Mouse (Mus musculus) MEL (cell line): ENCODE data around the gene Gm8251. TPM values are rescaled to one million over a fixed set of nuclear protein-coding genes. Genes with fewer than 3 reads are reported as not detected.

ENCODE experiments used
- DNase-seq: peaks from one replicate; pipeline ENCODE4 v3.0.0; 2011; ENCODE audit warnings: low read depth, low spot score
- H3K27ac ChIP-seq: 2 replicates; pipeline ENCODE4 v1.5.1; 2012; ENCODE audit warnings: low read depth, mild to moderate bottlenecking, control low read depth, low read length, moderate library complexity; ENCODE audit not compliant: control insufficient read depth
- H3K27me3 ChIP-seq, 2 experiments: fragments of 150-350 bp in 1 of 2; sonication (generic) in 1 of 2; 2 replicates each; pipeline ENCODE4 v1.6.1; 2012; ENCODE audit warnings: low read length in 2 of 2, mild to moderate bottlenecking in 2 of 2, improper control_type of control experiment in 1 of 2, moderate library complexity in 1 of 2; ENCODE audit not compliant: insufficient read depth in 2 of 2, control insufficient read depth in 1 of 2
- H3K36me3 ChIP-seq, 2 experiments: 2 replicates each; pipeline ENCODE4 v1.6.1; 2012 to 2014; ENCODE audit warnings: low read length in 2 of 2, improper control_type of control experiment in 1 of 2, inconsistent platforms in 1 of 2, mild to moderate bottlenecking in 1 of 2; ENCODE audit not compliant: insufficient read depth in 2 of 2, control insufficient read depth in 1 of 2
- H3K4me1 ChIP-seq, 2 experiments: fragments of 150-350 bp in 1 of 2; sonication (generic) in 1 of 2; 2 replicates each; pipeline ENCODE4 v1.6.1; 2012; ENCODE audit warnings: low read length in 2 of 2, improper control_type of control experiment in 1 of 2, mild to moderate bottlenecking in 1 of 2; ENCODE audit not compliant: insufficient read depth in 2 of 2, control insufficient read depth in 1 of 2
- H3K4me3 ChIP-seq, 2 experiments: fragments of 150-350 bp in 1 of 2; sonication (generic) in 1 of 2; 2 replicates each; pipeline ENCODE4 v1.5.1; 2012; ENCODE audit warnings: low read depth in 2 of 2, low read length in 2 of 2, mild to moderate bottlenecking in 2 of 2, moderate library complexity in 2 of 2, control low read depth in 1 of 2, improper control_type of control experiment in 1 of 2; ENCODE audit not compliant: control insufficient read depth in 1 of 2, insufficient read depth in 1 of 2
- H3K79me2 ChIP-seq: 2 replicates; pipeline ENCODE4 v1.6.1; 2012; ENCODE audit warnings: mild to moderate bottlenecking, low read length, moderate library complexity; ENCODE audit not compliant: control insufficient read depth, poor library complexity, insufficient read depth
- H3K9ac ChIP-seq: 2 replicates; pipeline ENCODE4 v1.6.1; 2012; ENCODE audit warnings: low read depth, mild to moderate bottlenecking, control low read depth, low read length, moderate library complexity; ENCODE audit not compliant: control insufficient read depth, poor library complexity, severe bottlenecking
- H3K9me3 ChIP-seq: fragments of 150-350 bp; sonication (generic); replicated peaks from 2 replicates; pipeline ENCODE4 v1.6.1; 2012; ENCODE audit warnings: mild to moderate bottlenecking, low read length, improper control_type of control experiment, moderate library complexity; ENCODE audit not compliant: insufficient read depth
- BHLHE40 ChIP-seq: IDR thresholded peaks from 2 replicates; pipeline ENCODE4 v1.6.1; 2012; ENCODE audit warnings: low read depth, mild to moderate bottlenecking, inconsistent platforms, low read length, improper control_type of control experiment, borderline replicate concordance
- CHD1 ChIP-seq: IDR thresholded peaks from 2 replicates; pipeline ENCODE4 v1.6.1; 2012; ENCODE audit warnings: low read depth, mild to moderate bottlenecking, inconsistent platforms, low read length, improper control_type of control experiment
- CHD2 ChIP-seq: IDR thresholded peaks from 2 replicates; pipeline ENCODE4 v1.6.1; 2011; ENCODE audit warnings: low read length, improper control_type of control experiment
- E2F4 ChIP-seq: IDR thresholded peaks from 2 replicates; pipeline ENCODE4 v1.6.1; 2011; ENCODE audit warnings: low read depth, low read length, improper control_type of control experiment, borderline replicate concordance
- ELF1 ChIP-seq: IDR thresholded peaks from 2 replicates; pipeline ENCODE4 v1.6.1; 2014; ENCODE audit warnings: low read depth, mild to moderate bottlenecking, inconsistent platforms, low read length, improper control_type of control experiment, moderate library complexity
- EP300 ChIP-seq, 2 experiments: IDR thresholded peaks; 2 replicates each; pipeline ENCODE4 v1.6.1; 2011; ENCODE audit warnings: improper control_type of control experiment in 2 of 2, low read length in 2 of 2, low read depth in 1 of 2, mild to moderate bottlenecking in 1 of 2
- ETS1 ChIP-seq: IDR thresholded peaks from 2 replicates; pipeline ENCODE4 v1.6.1; 2012; ENCODE audit warnings: low read depth, mild to moderate bottlenecking, inconsistent platforms, low read length, improper control_type of control experiment, moderate library complexity
- GABPA ChIP-seq: IDR thresholded peaks from 2 replicates; pipeline ENCODE4 v1.6.1; 2012; ENCODE audit warnings: low read depth, mild to moderate bottlenecking, inconsistent platforms, low read length, improper control_type of control experiment, moderate library complexity
- HCFC1 ChIP-seq: IDR thresholded peaks from 2 replicates; pipeline ENCODE4 v1.6.1; 2012; ENCODE audit warnings: low read depth, mild to moderate bottlenecking, inconsistent platforms, low read length, improper control_type of control experiment, moderate library complexity
- JUND ChIP-seq: IDR thresholded peaks from 2 replicates; pipeline ENCODE4 v1.6.1; 2011; ENCODE audit warnings: low read depth, mild to moderate bottlenecking, improper control_type of control experiment, low read length
- KAT2A ChIP-seq: conservative IDR thresholded peaks from 2 replicates; pipeline ENCODE4 v1.6.1; 2012; ENCODE audit warnings: low read depth, low read length, improper control_type of control experiment, inconsistent platforms
- MAFK ChIP-seq: IDR thresholded peaks from 2 replicates; pipeline ENCODE4 v1.6.1; 2011; ENCODE audit warnings: low read depth, mild to moderate bottlenecking, low read length, improper control_type of control experiment, borderline replicate concordance
- MAX ChIP-seq: IDR thresholded peaks from 2 replicates; pipeline ENCODE4 v1.6.1; 2011; ENCODE audit warnings: low read length, improper control_type of control experiment
- MAZ ChIP-seq: IDR thresholded peaks from 2 replicates; pipeline ENCODE4 v1.6.1; 2012; ENCODE audit warnings: low read depth, mild to moderate bottlenecking, inconsistent platforms, low read length, improper control_type of control experiment
- MEF2A ChIP-seq: IDR thresholded peaks from 2 replicates; pipeline ENCODE4 v1.6.1; 2014; ENCODE audit warnings: low read depth, mild to moderate bottlenecking, inconsistent platforms, low read length, improper control_type of control experiment; ENCODE audit not compliant: poor library complexity, insufficient replicate concordance, severe bottlenecking; ENCODE audit errors: extremely low read depth
- MXI1 ChIP-seq: IDR thresholded peaks from 2 replicates; pipeline ENCODE4 v1.6.1; 2011; ENCODE audit warnings: mild to moderate bottlenecking, low read depth, low read length, improper control_type of control experiment
- MYB ChIP-seq: IDR thresholded peaks from 2 replicates; pipeline ENCODE4 v1.6.1; 2011; ENCODE audit warnings: mild to moderate bottlenecking, low read depth, low read length, improper control_type of control experiment
- MYC ChIP-seq: IDR thresholded peaks from 2 replicates; pipeline ENCODE4 v1.6.1; 2011; ENCODE audit warnings: low read depth, mild to moderate bottlenecking, low read length, improper control_type of control experiment, moderate library complexity
- NELFE ChIP-seq: IDR thresholded peaks from 2 replicates; pipeline ENCODE4 v1.6.1; 2011; ENCODE audit warnings: low read depth, low read length, improper control_type of control experiment
- NRF1 ChIP-seq: IDR thresholded peaks from 2 replicates; pipeline ENCODE4 v1.6.1; 2014; ENCODE audit warnings: low read depth, mild to moderate bottlenecking, inconsistent platforms, low read length, improper control_type of control experiment, moderate library complexity; ENCODE audit not compliant: poor library complexity, insufficient read depth, severe bottlenecking
- POLR2A ChIP-seq, 2 experiments: IDR thresholded peaks; 2 replicates each; pipeline ENCODE4 v1.6.1; 2011 to 2012; ENCODE audit warnings: low read length in 2 of 2, mild to moderate bottlenecking in 2 of 2, control low read depth in 1 of 2, improper control_type of control experiment in 1 of 2, low read depth in 1 of 2, moderate library complexity in 1 of 2; ENCODE audit not compliant: control insufficient read depth in 1 of 2, insufficient read depth in 1 of 2, poor library complexity in 1 of 2
- RAD21 ChIP-seq: IDR thresholded peaks from 2 replicates; pipeline ENCODE4 v1.6.1; 2011; ENCODE audit warnings: mild to moderate bottlenecking, low read depth, low read length, improper control_type of control experiment
- RCOR1 ChIP-seq: IDR thresholded peaks from 2 replicates; pipeline ENCODE4 v1.6.1; 2012; ENCODE audit warnings: low read depth, mild to moderate bottlenecking, inconsistent platforms, low read length, improper control_type of control experiment
- SIN3A ChIP-seq: IDR thresholded peaks from 2 replicates; pipeline ENCODE4 v1.6.1; 2012; ENCODE audit warnings: low read length, improper control_type of control experiment, inconsistent platforms
- SMC3 ChIP-seq: IDR thresholded peaks from 2 replicates; pipeline ENCODE4 v1.6.1; 2011; ENCODE audit warnings: low read depth, low read length, improper control_type of control experiment
- TAL1 ChIP-seq: IDR thresholded peaks from 2 replicates; pipeline ENCODE4 v1.6.1; 2012; ENCODE audit warnings: mild to moderate bottlenecking, inconsistent platforms, low read length, moderate library complexity, mixed read lengths
- TBP ChIP-seq: IDR thresholded peaks from 2 replicates; pipeline ENCODE4 v1.8.0; 2011; ENCODE audit warnings: low read depth, low read length, improper control_type of control experiment
- TCF12 ChIP-seq: IDR thresholded peaks from 2 replicates; pipeline ENCODE4 v1.6.1; 2014; ENCODE audit warnings: low read depth, mild to moderate bottlenecking, inconsistent platforms, low read length, improper control_type of control experiment, moderate library complexity
- UBTF ChIP-seq: IDR thresholded peaks from 2 replicates; pipeline ENCODE4 v1.6.1; 2012; ENCODE audit warnings: low read depth, mild to moderate bottlenecking, inconsistent platforms, low read length, improper control_type of control experiment, moderate library complexity, borderline replicate concordance; ENCODE audit not compliant: insufficient read depth
- USF1 ChIP-seq: IDR thresholded peaks from 2 replicates; pipeline ENCODE4 v1.6.1; 2014; ENCODE audit warnings: low read depth, mild to moderate bottlenecking, inconsistent platforms, low read length, improper control_type of control experiment, moderate library complexity
- USF2 ChIP-seq, 2 experiments: IDR thresholded peaks; 2 replicates each; pipeline ENCODE4 v1.6.1; 2011 to 2012; ENCODE audit warnings: improper control_type of control experiment in 2 of 2, low read length in 2 of 2, borderline replicate concordance in 1 of 2, inconsistent platforms in 1 of 2, low read depth in 1 of 2, mild to moderate bottlenecking in 1 of 2; ENCODE audit not compliant: insufficient read depth in 1 of 2
- ZC3H11A ChIP-seq: IDR thresholded peaks from 2 replicates; pipeline ENCODE4 v1.6.1; 2012; ENCODE audit warnings: low read depth, mild to moderate bottlenecking, inconsistent platforms, low read length, improper control_type of control experiment
- ZKSCAN1 ChIP-seq: IDR thresholded peaks from 2 replicates; pipeline ENCODE4 v1.6.1; 2012; ENCODE audit warnings: low read depth, mild to moderate bottlenecking, inconsistent platforms, low read length, improper control_type of control experiment, moderate library complexity
- ZMIZ1 ChIP-seq: IDR thresholded peaks from 2 replicates; pipeline ENCODE4 v1.6.1; 2012; ENCODE audit warnings: low read depth, mild to moderate bottlenecking, inconsistent platforms, low read length, improper control_type of control experiment, moderate library complexity
- ZNF384 ChIP-seq: IDR thresholded peaks from 2 replicates; pipeline ENCODE4 v1.6.1; 2012; ENCODE audit warnings: low read depth, mild to moderate bottlenecking, inconsistent platforms, low read length, improper control_type of control experiment
- polyA plus RNA-seq, 2 experiments: library from polyadenylated mRNA; stranded (reverse) in 1 of 2; unstranded in 1 of 2; fragments of >175 nt in 1 of 2; fragments of >200 nt in 1 of 2; gene quantifications; 2 replicates each; pipeline versions ENCODE4 v1.2.1 to v1.2.4; 2012; ENCODE audit warnings: low replicate concordance in 2 of 2, low read depth in 1 of 2; ENCODE audit not compliant: insufficient read length in 2 of 2, insufficient read depth in 1 of 2, missing spikeins in 1 of 2
- total RNA-seq: library from RNA; depleted of rRNA; stranded (reverse); fragments of 300-350 nt; gene quantifications from 2 replicates; pipeline ENCODE4 v1.2.3, GENCODE M21; 2012

Gene Gm8251
- total and polyA plus RNA-seq, 3 experiments: 0.04 to 0.14 TPM; not detected in 1

DNA sequence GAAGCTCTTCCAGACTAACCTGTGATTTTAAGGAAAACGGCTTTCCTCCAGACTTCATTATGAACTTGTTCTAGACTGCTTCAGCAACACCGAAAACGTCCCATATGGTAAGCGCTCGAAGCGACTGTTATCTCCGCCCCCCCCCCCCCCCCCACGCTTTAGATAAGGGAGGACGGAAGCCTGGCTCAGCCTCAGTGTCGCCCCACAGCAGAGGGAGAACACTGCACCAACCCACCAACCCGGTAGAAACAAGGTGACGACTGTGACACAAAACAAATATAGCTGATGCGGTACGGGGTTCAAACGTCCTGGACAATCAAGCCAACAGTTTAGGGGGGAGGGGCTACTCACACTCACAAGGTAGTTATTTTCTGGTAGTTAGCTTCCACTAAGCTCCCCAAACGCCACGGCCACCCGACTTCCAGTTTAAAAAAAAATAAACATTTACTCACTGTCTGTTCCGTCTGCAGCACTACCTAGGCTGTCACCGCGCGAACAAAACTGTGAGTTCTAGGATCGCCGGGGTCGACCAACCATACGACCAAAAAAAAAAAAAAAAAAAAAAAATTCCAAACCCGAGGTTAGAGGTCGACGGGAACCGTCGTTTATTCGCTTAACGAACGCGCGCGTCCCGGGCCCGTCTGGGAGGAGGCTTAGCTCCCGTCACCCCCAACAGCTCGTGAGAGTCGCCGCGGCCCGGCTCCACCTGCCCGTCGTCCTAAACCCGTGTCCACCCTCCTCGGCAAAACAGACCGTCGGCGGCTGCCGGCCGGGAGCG, 39.9 kb upstream of the Gm8251 start:
- Histone ChIP-seq H3K9me3 (no peaks in the 10 kb centered on the region), H3K4me1 (peaks cover 2 to 4% of the 10 kb centered on the region in 2 experiments; a peak in 3 of 4 replicates), H3K79me2 (peaks cover 37% of the 10 kb centered on the region), H3K36me3 (peaks cover 13 to 29% of the 10 kb centered on the region in 2 experiments), H3K9ac (peak overlapping the region; percentile 87), H3K27me3 (no peaks in the 10 kb centered on the region), H3K27ac (peak overlapping the region; percentile 74), H3K4me3 (peak overlapping the region; percentile 62 to 82)
- DNase-seq: peak; percentile 80
- no peak for TF ChIP-seq RCOR1
- TF ChIP-seq TAL1: no peak
- no peak for TF ChIP-seq MAFK
- TF ChIP-seq SIN3A: peak; percentile 17; the same call in 1 of the 2 replicates
- no peak for TF ChIP-seq USF1
- no peak for TF ChIP-seq SMC3
- no peak for TF ChIP-seq RAD21
- peak; percentile 57 for TF ChIP-seq NELFE
- 0 out of 2 replicates have a peak, but pooled peaks have one; percentile 48 for TF ChIP-seq MAZ
- TF ChIP-seq TCF12: 0 out of 2 replicates have a peak, but pooled peaks have one; percentile 20
- no peak for TF ChIP-seq MAX
- TF ChIP-seq KAT2A: no peak
- no peak for TF ChIP-seq JUND
- no peak for TF ChIP-seq NRF1
- TF ChIP-seq MYB: peak; percentile 47; the same call in 1 of the 2 replicates
- no peak for TF ChIP-seq GABPA
- TF ChIP-seq ZNF384: peak; percentile 87
- TF ChIP-seq ZC3H11A: no peak
- TF ChIP-seq USF2 (IDR thresholded peaks at IDR 0.05; ENCODE audit: borderline replicate concordance in 1 of 2, insufficient read depth in 1 of 2, low read depth in 1 of 2, low read length in 2 of 2): no peak
- no peak for TF ChIP-seq ZKSCAN1
- peak; percentile 96; the same call in 1 of the 2 replicates for TF ChIP-seq CHD1
- TF ChIP-seq ZMIZ1: 0 out of 2 replicates have a peak, but pooled peaks have one; percentile 33
- no peak for TF ChIP-seq MEF2A
- no peak for TF ChIP-seq MYC
- 0 out of 4 replicates have a peak, but pooled peaks of 1 of the 2 experiments have one; percentile 17 for TF ChIP-seq EP300 (IDR thresholded peaks at IDR 0.05; ENCODE audit: low read depth in 1 of 2, low read length in 2 of 2)
- 0 out of 2 replicates have a peak, but pooled peaks have one; percentile 20 for TF ChIP-seq ETS1
- no peak for TF ChIP-seq UBTF
- no peak for TF ChIP-seq E2F4
- TF ChIP-seq BHLHE40: no peak
- TF ChIP-seq POLR2A (IDR thresholded peaks at IDR 0.05; ENCODE audit: control insufficient read depth in 1 of 2, insufficient read depth in 1 of 2, low read depth in 1 of 2, low read length in 2 of 2, poor library complexity in 1 of 2): no peak
- no peak for TF ChIP-seq TBP
- TF ChIP-seq ELF1: no peak
- no peak; the same call in 1 of the 2 replicates for TF ChIP-seq MXI1
- TF ChIP-seq HCFC1: peak; percentile 53; the same call in 1 of the 2 replicates
- no peak for TF ChIP-seq CHD2
